Mouse (Mus musculus) c-Kit-positive CD71-positive TER-119-negative erythroid progenitor cells, embryonic 14.5 days (primary cell): ENCODE measurements around the gene Cfap73.

Experiments
- DNase-seq: peaks from one replicate; pipeline ENCODE4 v3.0.0-alpha.2; 2013; ENCODE audit warnings: low read depth

Cfap73 gene

GRCm38 (mm10) chr5:120647814-120648491 is 13.9 kb upstream of the Cfap73 start:
- no peak for DNase-seq

- DNase-seq, result no peak
Measured at GRCm38 (mm10) chr5:120647361-120647760, 13.3 kb upstream of the Cfap73 start.

DNA sequence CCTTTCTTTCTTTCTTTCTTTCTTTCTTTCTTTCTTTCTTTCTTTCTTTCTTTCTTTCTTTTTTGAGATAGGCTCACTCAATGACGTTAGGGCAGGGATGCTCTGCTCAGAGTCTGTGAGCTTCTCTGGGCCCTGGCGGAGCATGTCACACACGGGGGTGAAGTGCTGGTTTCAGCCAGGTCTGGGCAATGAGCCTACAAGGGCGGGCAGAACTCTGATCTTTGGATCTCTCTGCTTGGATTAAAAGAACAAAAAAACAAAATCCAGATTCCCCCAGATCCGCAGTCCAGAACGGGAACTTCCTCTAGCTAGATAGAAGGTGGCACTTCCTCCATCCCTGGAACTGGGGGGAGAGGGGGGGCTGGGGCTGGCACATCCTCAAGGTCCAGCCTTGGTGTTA is 11.8 kb upstream of the Cfap73 start:
- DNase-seq, result no peak

- DNase-seq, result no peak
Measured at GRCm38 (mm10) chr5:120644227-120644626, 10.2 kb upstream of the Cfap73 start.

DNA sequence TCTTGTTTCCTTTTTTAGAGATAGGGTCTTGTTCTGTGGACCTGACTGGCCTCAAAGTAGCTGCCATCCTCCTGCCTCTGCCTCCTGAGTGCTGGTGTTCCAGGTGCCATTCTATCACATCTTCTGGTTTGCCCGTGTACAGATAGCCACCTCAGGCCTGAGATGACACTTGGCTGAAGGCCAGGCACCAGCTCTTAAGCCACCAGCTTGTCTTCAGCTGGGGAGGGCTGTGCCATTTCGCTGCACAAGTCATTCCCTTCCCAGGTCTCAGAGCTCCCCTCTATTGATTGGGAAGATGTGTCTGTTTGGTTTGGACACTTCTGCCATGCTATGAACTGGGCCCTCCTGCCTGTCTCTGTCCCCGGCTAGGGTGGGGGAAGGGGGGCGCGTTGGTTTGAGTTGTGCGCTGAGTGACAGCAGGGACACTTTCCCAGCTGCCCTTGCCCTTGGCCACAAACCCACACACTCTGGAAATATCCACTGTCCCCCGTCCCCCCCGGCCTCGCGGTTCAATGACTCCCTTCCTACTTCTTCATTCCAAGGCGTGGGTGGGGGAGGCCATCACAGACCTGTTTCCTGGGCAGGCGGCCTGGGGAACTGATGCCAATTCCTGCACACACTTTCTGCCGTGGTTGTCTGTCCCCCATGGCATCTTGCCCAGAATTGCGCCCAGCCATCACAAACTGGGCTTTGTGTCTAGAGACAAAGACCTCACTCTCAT is 9.5 kb upstream of the Cfap73 start:
- no peak for DNase-seq

DNA sequence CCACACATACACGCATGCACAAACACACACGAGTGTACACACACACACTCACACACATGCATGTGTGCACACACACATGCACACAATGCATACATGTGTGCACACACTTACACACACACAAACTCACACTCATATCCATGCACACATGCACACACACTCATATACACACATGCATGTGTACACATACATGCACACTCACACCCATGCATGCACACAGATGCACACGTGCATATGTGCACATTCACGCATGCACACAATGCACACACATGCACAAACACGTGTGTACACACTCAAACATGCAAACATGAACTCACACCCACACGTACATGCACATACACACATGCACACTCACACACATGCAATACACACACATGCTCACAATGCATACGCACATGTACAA is 6.1 kb upstream of the Cfap73 start:
- DNase-seq, result no peak

- no peak for DNase-seq
Measured at GRCm38 (mm10) chr5:120635633-120636032, 1.6 kb upstream of the Cfap73 start.

- no peak for DNase-seq
Measured at GRCm38 (mm10) chr5:120634860-120635259, 825 bp upstream of the Cfap73 start.

- DNase-seq, result no peak
Measured at GRCm38 (mm10) chr5:120631892-120632291, 2.1 kb downstream of the Cfap73 start.

GRCm38 (mm10) chr5:120631128-120631527 is 2.9 kb downstream of the Cfap73 start:
- no peak for DNase-seq

GRCm38 (mm10) chr5:120628624-120629023 is 5.4 kb downstream of the Cfap73 start:
- DNase-seq, result no peak

DNA sequence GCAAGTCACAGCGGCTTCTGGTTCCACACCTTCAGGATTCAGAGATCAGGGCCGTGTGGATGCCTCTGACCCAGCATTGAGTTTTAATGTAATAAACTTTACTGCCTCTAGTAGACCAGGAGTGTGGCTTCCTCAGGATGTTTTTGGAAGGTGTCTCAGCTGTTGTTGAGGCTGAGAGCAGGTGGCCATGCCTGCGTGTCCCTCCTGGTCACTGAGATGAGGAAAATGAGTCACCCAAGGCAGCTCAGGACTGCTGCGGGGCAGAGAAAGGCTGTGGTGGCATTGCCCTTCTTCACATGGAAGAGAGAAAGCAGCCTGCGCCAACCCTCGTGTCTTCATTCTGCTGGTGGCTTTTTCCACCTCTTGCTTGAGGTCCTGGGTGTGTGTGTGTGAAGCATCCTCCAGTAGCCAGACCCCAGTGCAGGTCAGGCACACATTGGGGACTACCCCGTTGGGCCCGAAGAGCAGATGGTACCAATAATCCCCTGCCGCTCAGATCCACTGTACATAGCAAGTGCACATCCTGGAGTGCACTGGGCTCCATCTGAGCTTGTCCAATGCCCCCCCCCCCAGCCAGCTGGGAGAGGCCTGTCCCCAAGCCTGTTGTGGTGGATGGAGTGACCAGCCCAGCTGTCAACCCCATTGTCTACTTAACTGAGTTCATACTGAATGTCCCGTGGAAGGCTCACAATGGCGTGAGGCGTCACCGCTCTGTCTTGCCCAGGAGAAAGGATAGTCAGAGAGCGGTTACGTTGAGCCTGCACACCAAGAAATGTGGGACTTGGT is 6.3 kb downstream of the Cfap73 start:
- DNase-seq, result no peak

DNA sequence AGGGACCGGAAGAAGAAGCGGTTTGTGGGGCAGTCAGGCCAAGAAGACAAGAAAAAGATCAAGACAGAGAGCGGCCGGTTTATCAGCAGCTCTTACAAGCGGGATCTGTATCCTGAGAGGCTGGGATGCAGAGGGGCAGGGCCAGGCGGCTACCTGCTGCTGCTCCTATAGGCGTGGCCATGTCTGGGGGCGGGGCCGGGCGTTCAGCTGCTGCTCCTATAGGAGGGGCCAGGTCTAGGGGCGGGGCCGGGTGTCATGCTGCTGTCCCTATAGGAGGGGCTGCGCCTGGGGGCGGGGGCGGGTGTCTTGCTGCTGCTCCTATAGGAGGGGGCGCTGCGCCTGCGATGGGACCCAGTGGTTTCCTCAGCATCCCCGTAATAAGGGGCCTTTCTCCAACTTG is 7.6 kb downstream of the Cfap73 start:
- no peak for DNase-seq

DNA sequence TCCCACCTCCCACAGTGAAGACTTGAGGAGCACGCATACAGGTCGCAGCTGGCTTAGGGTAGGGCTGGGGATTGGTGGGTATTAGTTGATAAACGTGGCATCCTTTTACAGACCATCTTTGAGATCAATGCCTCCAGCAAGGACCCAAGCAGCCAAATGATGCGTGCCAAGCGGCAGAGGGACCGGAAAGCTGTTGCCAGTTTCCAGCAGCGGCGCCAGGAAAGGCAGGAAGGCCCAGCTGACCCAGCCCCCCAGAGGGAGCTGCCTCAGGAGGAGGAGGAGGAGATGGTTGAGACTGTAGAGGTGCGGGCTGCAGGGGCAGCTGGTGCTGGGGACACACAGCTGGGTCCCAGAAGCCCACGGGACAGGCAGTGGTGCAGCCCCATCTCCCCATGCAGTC is 9.6 kb downstream of the Cfap73 start:
- DNase-seq, result no peak

DNA sequence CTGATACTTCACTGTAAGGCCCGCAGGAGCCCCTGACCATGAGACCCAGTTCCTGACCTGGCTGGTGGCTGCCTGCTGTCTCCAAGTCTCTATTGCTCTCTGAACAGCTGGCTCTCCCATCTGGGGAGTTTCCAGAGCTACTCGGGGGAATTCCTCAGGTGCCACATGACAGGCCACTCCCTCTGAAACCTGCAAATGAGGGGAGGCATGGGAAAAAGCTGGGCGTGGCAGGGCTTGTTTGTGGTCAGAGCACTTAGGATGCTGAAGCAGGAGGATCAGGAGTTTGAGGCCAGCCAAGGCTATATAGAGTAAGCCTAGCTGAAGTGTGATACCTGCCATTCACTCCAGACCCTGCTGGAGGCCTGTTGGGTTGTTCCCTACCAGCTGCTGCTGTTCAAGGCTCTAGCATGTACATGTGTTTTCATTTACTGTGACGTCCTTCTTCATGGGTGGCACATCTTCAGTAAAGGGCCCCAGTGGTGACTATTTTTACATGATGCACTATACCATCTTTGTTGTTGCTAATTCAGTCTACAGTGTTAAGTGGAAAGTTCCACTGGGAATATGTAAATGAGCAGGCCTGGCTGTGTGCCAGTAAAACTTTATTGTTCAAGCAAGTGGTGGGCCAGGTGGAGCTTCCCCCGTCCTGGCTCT is 11.7 kb downstream of the Cfap73 start:
- no peak for DNase-seq

GRCm38 (mm10) chr5:120621846-120622197 is 12.2 kb downstream of the Cfap73 start:
- DNase-seq, result no peak

DNA sequence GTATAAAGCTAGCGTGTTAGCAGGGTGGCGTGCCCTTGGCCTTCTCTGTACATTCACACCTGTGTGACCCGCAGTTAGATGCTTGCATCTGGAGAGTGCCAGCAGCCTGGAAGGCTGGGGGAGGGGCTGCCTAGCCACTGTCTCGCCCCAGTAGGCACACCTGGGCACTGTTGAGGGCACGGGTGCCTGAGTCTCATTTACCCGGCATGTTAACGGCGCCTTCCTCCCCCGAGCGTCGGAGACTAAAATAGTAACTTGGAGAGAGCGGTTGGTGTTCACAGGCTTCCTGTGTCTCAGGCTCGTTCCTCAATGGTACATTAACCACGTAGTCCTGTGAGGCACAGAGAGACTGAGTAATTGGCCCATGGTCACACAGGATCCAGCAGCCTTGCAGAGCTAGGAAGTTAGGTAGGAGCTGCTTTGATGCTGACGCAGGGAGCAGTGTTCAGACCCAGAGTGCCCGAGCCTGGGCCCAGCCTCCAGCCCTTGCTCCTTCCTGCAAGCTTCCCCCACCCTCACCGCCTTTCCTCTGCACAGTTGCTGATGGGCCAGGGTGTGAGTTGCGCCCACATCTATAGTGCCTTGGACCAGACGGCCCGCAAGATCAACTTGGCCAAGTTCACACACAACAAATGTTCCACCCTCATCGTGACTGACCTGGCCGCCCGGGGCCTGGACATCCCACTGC is 12.8 kb downstream of the Cfap73 start:
- DNase-seq, result no peak

DNA sequence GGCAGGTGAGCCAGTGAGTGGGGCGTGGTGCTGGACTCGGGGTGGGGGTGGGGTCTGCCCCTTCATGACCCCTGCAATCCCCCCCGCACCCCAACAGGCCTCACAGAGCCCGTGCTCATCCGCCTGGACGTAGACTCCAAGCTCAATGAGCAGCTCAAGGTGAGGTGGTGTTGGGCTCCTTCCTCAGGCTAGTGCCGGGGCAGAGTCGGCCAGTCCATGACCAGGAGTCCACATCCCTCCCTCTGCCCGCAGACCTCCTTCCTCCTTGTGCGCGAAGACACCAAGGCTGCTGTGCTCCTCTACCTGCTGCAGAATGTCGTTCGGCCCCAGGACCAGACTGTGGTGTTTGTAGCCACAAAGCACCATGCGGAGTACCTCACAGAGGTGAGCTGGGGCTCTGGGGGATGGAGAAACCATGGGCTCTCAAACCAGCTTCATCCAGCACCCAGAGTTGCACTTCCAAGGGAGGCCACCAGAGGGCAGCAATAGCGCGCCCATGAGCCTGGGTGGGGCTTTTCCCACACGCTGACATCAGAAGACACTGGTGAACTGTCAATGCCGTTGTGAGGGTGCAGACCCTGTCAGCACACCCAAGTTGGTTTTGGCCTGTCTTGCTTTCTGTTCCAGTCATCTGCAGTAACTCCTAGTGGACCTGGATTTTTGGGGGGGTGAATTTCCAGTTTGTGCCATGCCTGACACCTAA is 13.5 kb downstream of the Cfap73 start:
- peak; percentile 78 for DNase-seq

- DNase-seq, result peak; percentile 58
Measured at GRCm38 (mm10) chr5:120619201-120619600, 14.8 kb downstream of the Cfap73 start.

DNA sequence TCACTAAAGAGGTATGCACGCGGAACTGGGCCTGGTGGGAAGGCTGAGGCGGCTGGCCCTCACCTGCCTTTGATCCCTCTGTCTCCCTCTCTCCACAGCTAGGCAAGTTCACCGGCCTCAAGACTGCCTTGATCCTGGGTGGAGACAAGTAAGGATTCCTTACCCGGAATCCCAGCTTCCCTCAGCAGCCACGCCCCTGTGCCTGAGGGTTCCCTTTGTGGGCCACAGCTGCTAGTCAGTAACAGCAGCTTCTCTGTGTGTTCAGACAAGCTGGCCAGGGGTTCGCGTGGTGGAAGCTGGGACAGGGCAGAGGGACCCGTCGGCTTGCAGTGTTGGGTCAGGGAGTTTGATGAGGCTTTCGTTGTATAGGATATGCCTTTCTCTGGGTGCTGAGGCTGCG is 15.3 kb downstream of the Cfap73 start:
- DNase-seq, result no peak

DNA sequence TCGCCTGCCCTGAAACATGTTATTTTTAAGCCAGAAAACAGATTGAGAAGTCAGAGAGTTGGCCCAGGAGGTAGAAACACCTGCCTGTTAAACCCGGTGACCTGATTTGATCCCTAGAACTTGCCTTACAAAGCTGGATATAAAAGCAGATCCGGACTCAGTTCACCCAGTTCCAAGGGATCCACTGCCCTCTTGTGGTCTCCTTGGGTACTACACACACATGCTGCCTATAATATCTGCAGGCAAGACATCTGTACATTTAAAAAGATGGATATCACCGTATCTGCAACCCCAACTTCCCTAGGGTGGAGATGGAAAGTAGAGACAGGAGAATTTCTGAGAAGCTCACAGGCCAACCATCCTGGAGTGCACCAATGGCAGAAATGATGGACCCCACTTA is 18.1 kb downstream of the Cfap73 start:
- DNase-seq, result no peak
